ENCODE assay signal across 8 mouse cellular contexts in genomic region chr1:171328839-171329432, GRCm38 (mm10). TPM values are rescaled to one million over a fixed set of nuclear protein-coding genes. Genes with fewer than 3 reads are reported as not detected.
DNase-seq lines count a peak whose midpoint lies in the region; ATAC-seq lines count a peak whose summit lies in the region.

TSS of gene Dedd (plus strand) at chr1:171329145.

- H3K4me3 ChIP-seq in hindbrain, embryonic 14.5 days (replicated peaks; ENCODE audit: low read length), result peak within 1 kb of the TSS; percentile 89

- 1% methylated on average over 41 of the region's 48 CpGs for WGBS in hindbrain, embryonic 14.5 days

- no peaks in the 10 kb centered on the region for H3K9me3 ChIP-seq in hindbrain, embryonic 14.5 days (ENCODE audit: control insufficient read depth, low read length)

- ATAC-seq in hindbrain, embryonic 14.5 days (ENCODE audit: low FRiP score), result peak; percentile 96

- H3K27me3 ChIP-seq in hindbrain, embryonic 14.5 days (ENCODE audit: control insufficient read depth, insufficient read depth, low read length), result no peaks in the 10 kb centered on the region

- DNase-seq in R1 (ENCODE audit: low read depth, low spot score), result peak; percentile 93
- DNase-seq in cerebellum, postnatal 25 days, result peak; percentile 92 to 93
- DNase-seq in frontal cortex, postnatal 25 days (ENCODE audit: low spot score in 2 of 2), result peak; percentile 86
- peak; percentile 89 for DNase-seq in hindbrain, embryonic 14.5 days (ENCODE audit: low spot score)
- peak; percentile 94 for DNase-seq in layer of hippocampus, postnatal 36 days
- peak; percentile 94 for DNase-seq in lung, postnatal 36 days
- peak; percentile 97 for DNase-seq in retina, postnatal 1 day
- DNase-seq in urinary bladder, adult 18-20 months (ENCODE audit: low spot score in 2 of 2), result peak; percentile 87 to 88

- H3K27ac ChIP-seq in hindbrain, embryonic 14.5 days, result peak within 1 kb of the TSS; percentile 95

- peak within 1 kb of the TSS; percentile 78 for H3K4me2 ChIP-seq in hindbrain, embryonic 14.5 days (replicated peaks)

- peak within 1 kb of the TSS; percentile 81 for H3K9ac ChIP-seq in hindbrain, embryonic 14.5 days

- peaks cover 33% of the 10 kb centered on the region for H3K4me1 ChIP-seq in hindbrain, embryonic 14.5 days (replicated peaks; ENCODE audit: control insufficient read depth, insufficient read depth, low read length)

- peaks cover 11% of the 10 kb centered on the region for H3K36me3 ChIP-seq in hindbrain, embryonic 14.5 days (replicated peaks; ENCODE audit: control insufficient read depth, insufficient read depth)

RNA-seq across cellular contexts. Expression of gene Dedd, which starts in this region (rescaled TPM):
- 45.9 and 49.9 TPM in 2 replicates for polyA plus RNA-seq in hindbrain, embryonic 14.5 days (2014; fragmentation: Nextera tagmentation; extraction: Ambion mirVana)
- total RNA-seq in layer of hippocampus, postnatal 36 days (2021), result 10 to 100 TPM; 36.5 to 41.3 TPM

Comparison
In these comparisons a context has a peak if more than half of its experiments do, and no peak if none do; other contexts are left out.
1. Peak in every context shown above with its lines: DNase-seq, ATAC-seq, H3K4me3 ChIP-seq and H3K27ac ChIP-seq.